Mouse (Mus musculus) liver, embryonic 14.5 days (tissue): ENCODE results near the gene Dyrk1a. TPM values are rescaled to one million over a fixed set of nuclear protein-coding genes. Genes with fewer than 3 reads are reported as not detected.

Experiments used
- ATAC-seq: fragments of 200-750 bp; cut with Nextera tagmentation; 2 replicates; pipeline ENCODE4 v1.8.0; 2017; ENCODE audit warnings: moderate number of reproducible peaks, mild to moderate bottlenecking, moderate library complexity; ENCODE audit not compliant: insufficient read depth
- DNase-seq, 3 experiments: peaks; one replicate each; pipeline ENCODE4 v3.0.0-alpha.2; 2012 to 2013; ENCODE audit warnings: low read depth in 3 of 3, low spot score in 3 of 3
- H3K27ac ChIP-seq: fragments of 300-500 bp; sonication (generic); 2 replicates; pipeline ENCODE4 v1.5.1; 2014; ENCODE audit warnings: moderate library complexity, mild to moderate bottlenecking, control low read depth, inconsistent platforms
- H3K27me3 ChIP-seq: fragments of 300-500 bp; sonication (generic); 2 replicates; pipeline ENCODE4 v1.6.1; 2014; ENCODE audit warnings: mild to moderate bottlenecking, low read length, moderate library complexity; ENCODE audit not compliant: control insufficient read depth, insufficient read depth
- H3K36me3 ChIP-seq: fragments of 300-500 bp; sonication (generic); replicated peaks from 2 replicates; pipeline ENCODE4 v1.6.1; 2014; ENCODE audit warnings: low read depth; ENCODE audit not compliant: control insufficient read depth, insufficient read depth
- H3K4me1 ChIP-seq, 2 experiments: fragments of 200-500 bp in 1 of 2; fragments of 300-500 bp in 1 of 2; sonication (generic) in 1 of 2; replicated peaks; 2 replicates each; pipeline ENCODE4 v1.6.1; 2012 to 2014; ENCODE audit warnings: antibody characterized with exemption in 1 of 2, inconsistent platforms in 1 of 2, low read length in 1 of 2; ENCODE audit not compliant: control insufficient read depth in 2 of 2, insufficient read depth in 2 of 2
- H3K4me2 ChIP-seq: fragments of 300-500 bp; sonication (generic); 2 replicates; pipeline ENCODE4 v1.6.1; 2014; ENCODE audit warnings: low read depth, mild to moderate bottlenecking, control low read depth, moderate library complexity
- H3K4me3 ChIP-seq, 2 experiments: fragments of 200-500 bp in 1 of 2; fragments of 300-500 bp in 1 of 2; sonication (generic) in 1 of 2; 2 replicates each; pipeline ENCODE4 v1.5.1; 2012 to 2014; ENCODE audit warnings: low read depth in 2 of 2, low read length in 2 of 2, mild to moderate bottlenecking in 2 of 2, control low read depth in 1 of 2, inconsistent platforms in 1 of 2, moderate library complexity in 1 of 2; ENCODE audit not compliant: insufficient read depth in 1 of 2
- H3K9ac ChIP-seq: fragments of 300-500 bp; sonication (generic); replicated peaks from 2 replicates; pipeline ENCODE4 v1.6.1; 2014; ENCODE audit warnings: mild to moderate bottlenecking, control low read depth, moderate library complexity
- H3K9me3 ChIP-seq: fragments of 300-500 bp; sonication (generic); 2 replicates; pipeline ENCODE4 v1.6.1; 2016; ENCODE audit warnings: low read length, mixed read lengths; ENCODE audit not compliant: control insufficient read depth
- CTCF ChIP-seq: IDR thresholded peaks from 2 replicates; pipeline ENCODE4 v1.5.1; 2016; ENCODE audit warnings: antibody characterized with exemption, low read depth, control low read depth
- EP300 ChIP-seq: IDR thresholded peaks from 2 replicates; pipeline ENCODE4 v1.6.1; 2016; ENCODE audit warnings: antibody characterized with exemption, low read depth
- WGBS: fragments of 180-500 bp; shearing (Covaris S2); extraction: QIAGEN DNeasy Blood & Tissue Kit; methylation state at CpG from one replicate; pipeline ENCODE4 v1.1.7; 2014; ENCODE audit not compliant: insufficient replicate concordance; 5-methylcytosine and 5-hydroxymethylcytosine counted together
- polyA plus RNA-seq, 2 experiments: library from polyadenylated mRNA; depleted of rRNA in 1 of 2; stranded (reverse) in 1 of 2; unstranded in 1 of 2; fragments of >200 nt; fragmentation: Nextera tagmentation in 1 of 2; extraction: Ambion mirVana in 1 of 2; gene quantifications; 2 replicates each; pipeline versions ENCODE4 v1.2.1 to v1.2.3; 2012 to 2014

The Dyrk1a gene
- polyA plus RNA-seq, 2 experiments: 5.0 to 9.2 TPM

GRCm38 (mm10) chr16:94526344-94527151 lies 43.3 kb upstream of the Dyrk1a start, which contains the start of gene Vps26c:
Gene Vps26c, minus strand, starts transcription at chr16:94526830.
- DNase-seq (peak; percentile 92 to 94 (median 94)), ATAC-seq (peak; percentile 90)
- under 1% methylated on average over 93 of the region's 93 CpGs for WGBS
- H3K36me3 ChIP-seq: no peaks in the 10 kb centered on the region
- H3K27me3 ChIP-seq: no peaks in the 10 kb centered on the region
- H3K4me1 ChIP-seq: peaks cover 11 to 27% of the 10 kb centered on the region in 2 experiments
- peak within 1 kb of the TSS; percentile 92 for H3K9ac ChIP-seq
- peak within 1 kb of the TSS; percentile 79 for H3K27ac ChIP-seq
- H3K9me3 ChIP-seq: no peaks in the 10 kb centered on the region
- peak within 1 kb of the TSS; percentile 85 for H3K4me2 ChIP-seq
- no peak for TF ChIP-seq EP300
- TF ChIP-seq CTCF: 0 out of 2 replicates have a peak, but pooled peaks have one; percentile 12
- H3K4me3 ChIP-seq: peak within 1 kb of the TSS; percentile 73 to 85

- H3K4me3 ChIP-seq: peak overlapping the region; percentile 73 to 85
- H3K36me3 ChIP-seq: no peaks in the 10 kb centered on the region
- no peaks in the 10 kb centered on the region for H3K9me3 ChIP-seq
- TF ChIP-seq EP300 (no peak), CTCF (no peak)
- H3K27me3 ChIP-seq: no peaks in the 10 kb centered on the region
- under 1% methylated on average over 13 of the region's 13 CpGs for WGBS
- H3K27ac ChIP-seq: peak overlapping the region; percentile 79
- DNase-seq: no peak
- peak overlapping the region; percentile 85 for H3K4me2 ChIP-seq
- H3K9ac ChIP-seq: peak overlapping the region; percentile 92
- ATAC-seq: no peak
- peaks cover 11 to 25% of the 10 kb centered on the region in 2 experiments for H3K4me1 ChIP-seq
Measured at GRCm38 (mm10) chr16:94527152-94527534, 42.7 kb upstream of the Dyrk1a start.

- 34% methylated on average over 3 of the region's 3 CpGs for WGBS
- Histone ChIP-seq H3K4me1 (peaks cover 11 to 25% of the 10 kb centered on the region in 2 experiments), H3K9me3 (no peaks in the 10 kb centered on the region), H3K36me3 (no peaks in the 10 kb centered on the region), H3K4me2 (peak overlapping the region; percentile 85), H3K9ac (peak overlapping the region; percentile 92), H3K27ac (peak overlapping the region; percentile 79; the same call in 1 of the 2 replicates), H3K4me3 (peak overlapping the region; percentile 73 to 85), H3K27me3 (no peaks in the 10 kb centered on the region)
- ATAC-seq: no peak
- no peak for DNase-seq
- no peak for TF ChIP-seq EP300
Measured at GRCm38 (mm10) chr16:94527546-94527945, 42.3 kb upstream of the Dyrk1a start.

GRCm38 (mm10) chr16:94531268-94531667 lies 38.5 kb upstream of the Dyrk1a start:
- Histone ChIP-seq H3K27ac (no peak overlapping the region), H3K9ac (no peak overlapping the region), H3K9me3 (no peaks in the 10 kb centered on the region), H3K4me2 (no peak overlapping the region), H3K27me3 (no peaks in the 10 kb centered on the region), H3K36me3 (no peaks in the 10 kb centered on the region), H3K4me3 (no peak overlapping the region), H3K4me1 (peaks cover 6 to 8% of the 10 kb centered on the region in 2 experiments)
- DNase-seq (no peak), ATAC-seq (no peak)
- no peak for TF ChIP-seq EP300
- TF ChIP-seq CTCF: no peak
- WGBS: 75% methylated on average over 4 of the region's 4 CpGs

DNA sequence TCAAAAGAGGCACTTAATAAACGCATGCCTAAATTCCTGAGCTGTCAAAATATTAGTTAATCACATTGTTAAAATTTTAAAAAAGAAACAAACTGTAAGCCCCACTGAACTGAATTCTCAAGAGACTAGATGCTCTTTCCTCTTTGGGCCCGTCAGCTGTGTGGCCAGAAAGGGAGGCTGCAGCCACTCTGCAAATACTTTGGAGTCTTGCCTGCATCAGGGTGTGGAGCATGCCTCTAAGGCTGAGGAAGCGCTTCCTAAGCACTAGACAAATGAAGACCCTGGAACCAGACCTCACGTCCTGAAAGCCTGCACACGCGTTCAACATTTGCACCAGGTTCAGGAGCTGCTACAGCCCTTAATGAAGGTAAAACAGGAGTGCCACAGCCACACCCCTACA lies 36.1 kb upstream of the Dyrk1a start:
- Histone ChIP-seq H3K9ac (no peak overlapping the region), H3K4me2 (no peak overlapping the region), H3K36me3 (no peaks in the 10 kb centered on the region), H3K27ac (no peak overlapping the region), H3K27me3 (no peaks in the 10 kb centered on the region), H3K4me1 (peaks cover 0 to 4% of the 10 kb centered on the region in 2 experiments; a peak in 1 of 4 replicates), H3K9me3 (no peaks in the 10 kb centered on the region), H3K4me3 (no peak overlapping the region)
- DNase-seq (no peak), ATAC-seq (no peak)
- WGBS: 76% methylated on average over 6 of the region's 6 CpGs
- TF ChIP-seq CTCF: no peak
- no peak for TF ChIP-seq EP300
